Mouse (Mus musculus) embryonic facial prominence, embryonic 11.5 days (tissue): ENCODE results near the gene Aff3. TPM values are rescaled to one million over a fixed set of nuclear protein-coding genes. Genes with fewer than 3 reads are reported as not detected.

Source experiments
- ATAC-seq: fragments of 200-750 bp; cut with Nextera tagmentation; replicated peaks from 2 replicates; pipeline ENCODE4 v1.8.0; 2017; ENCODE audit warnings: low read depth; ENCODE audit not compliant: insufficient number of reproducible peaks, low FRiP score, low TSS enrichment
- DNase-seq: peaks from one replicate; pipeline ENCODE4 v3.0.0-alpha.2; 2015; ENCODE audit warnings: low spot score
- H3K27ac ChIP-seq: fragments of 300-500 bp; sonication (generic); replicated peaks from 2 replicates; pipeline ENCODE4 v1.5.1; 2014; ENCODE audit warnings: mild to moderate bottlenecking, low read depth, low read length, control low read depth
- H3K27me3 ChIP-seq: fragments of 300-500 bp; sonication (generic); 2 replicates; pipeline ENCODE4 v1.6.1; 2014; ENCODE audit warnings: mild to moderate bottlenecking, low read length, moderate library complexity, mixed read lengths; ENCODE audit not compliant: control insufficient read depth, insufficient read depth
- H3K36me3 ChIP-seq: fragments of 300-500 bp; sonication (generic); replicated peaks from 2 replicates; pipeline ENCODE4 v1.6.1; 2014; ENCODE audit warnings: low read depth, mild to moderate bottlenecking, low read length, moderate library complexity, mixed read lengths; ENCODE audit not compliant: control insufficient read depth, insufficient read depth
- H3K4me1 ChIP-seq: fragments of 300-500 bp; sonication (generic); 2 replicates; pipeline ENCODE4 v1.6.1; 2014; ENCODE audit warnings: low read length, mixed read lengths; ENCODE audit not compliant: control insufficient read depth, insufficient read depth
- H3K4me2 ChIP-seq: fragments of 300-500 bp; sonication (generic); 2 replicates; pipeline ENCODE4 v1.6.1; 2014; ENCODE audit warnings: low read depth, mild to moderate bottlenecking, control low read depth, low read length, moderate library complexity
- H3K4me3 ChIP-seq: fragments of 300-500 bp; sonication (generic); 2 replicates; pipeline ENCODE4 v1.5.1; 2014; ENCODE audit warnings: low read depth, low read length, control low read depth
- H3K9ac ChIP-seq: fragments of 300-500 bp; sonication (generic); replicated peaks from 2 replicates; pipeline ENCODE4 v1.6.1; 2014; ENCODE audit warnings: mild to moderate bottlenecking, control low read depth, low read length
- H3K9me3 ChIP-seq: fragments of 300-500 bp; sonication (generic); replicated peaks from 2 replicates; pipeline ENCODE4 v1.6.1; 2016; ENCODE audit warnings: mild to moderate bottlenecking, low read length, inconsistent platforms, mixed read lengths; ENCODE audit not compliant: control insufficient read depth
- WGBS: fragments of 180-500 bp; shearing (Covaris S2); extraction: QIAGEN DNeasy Blood & Tissue Kit; methylation state at CpG from one replicate; pipeline ENCODE4 v1.1.7; 2014; 5-methylcytosine and 5-hydroxymethylcytosine counted together
- polyA plus RNA-seq: library from polyadenylated mRNA; unstranded; fragments of >200 nt; fragmentation: Nextera tagmentation; extraction: Ambion mirVana; gene quantifications from 2 replicates; pipeline ENCODE4 v1.2.1, GENCODE M21; 2014

Aff3 gene
- polyA plus RNA-seq, 1 experiment from 2014 or later: 17.5 TPM

DNA sequence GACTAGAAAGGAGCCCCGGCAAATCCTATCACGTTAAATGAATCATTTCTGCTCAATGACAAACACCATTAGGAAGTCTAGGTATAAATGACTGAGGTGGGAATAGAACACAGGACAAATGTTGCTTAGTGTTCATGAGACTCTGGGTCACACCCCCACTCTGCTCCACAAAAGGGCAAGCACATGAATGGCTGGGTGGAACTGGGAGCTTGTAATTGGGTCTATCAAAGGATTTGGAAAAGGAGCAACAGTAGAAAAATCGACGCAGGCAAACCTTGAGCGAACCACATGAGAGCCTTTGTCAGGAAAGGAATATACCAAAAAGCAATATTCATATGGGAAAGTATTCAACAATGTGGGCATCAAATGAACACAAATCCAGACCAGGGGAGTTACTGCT is 21.0 kb upstream of the Aff3 start:
- no peak overlapping the region for H3K27ac ChIP-seq
- no peak overlapping the region for H3K4me3 ChIP-seq
- WGBS: 92% methylated on average over 5 of the region's 5 CpGs
- H3K4me2 ChIP-seq: no peak overlapping the region
- H3K4me1 ChIP-seq: no peaks in the 10 kb centered on the region
- ATAC-seq (no peak), DNase-seq (no peak)
- H3K27me3 ChIP-seq: no peaks in the 10 kb centered on the region
- no peak overlapping the region for H3K9ac ChIP-seq
- H3K36me3 ChIP-seq: no peaks in the 10 kb centered on the region
- H3K9me3 ChIP-seq: no peaks in the 10 kb centered on the region

DNA sequence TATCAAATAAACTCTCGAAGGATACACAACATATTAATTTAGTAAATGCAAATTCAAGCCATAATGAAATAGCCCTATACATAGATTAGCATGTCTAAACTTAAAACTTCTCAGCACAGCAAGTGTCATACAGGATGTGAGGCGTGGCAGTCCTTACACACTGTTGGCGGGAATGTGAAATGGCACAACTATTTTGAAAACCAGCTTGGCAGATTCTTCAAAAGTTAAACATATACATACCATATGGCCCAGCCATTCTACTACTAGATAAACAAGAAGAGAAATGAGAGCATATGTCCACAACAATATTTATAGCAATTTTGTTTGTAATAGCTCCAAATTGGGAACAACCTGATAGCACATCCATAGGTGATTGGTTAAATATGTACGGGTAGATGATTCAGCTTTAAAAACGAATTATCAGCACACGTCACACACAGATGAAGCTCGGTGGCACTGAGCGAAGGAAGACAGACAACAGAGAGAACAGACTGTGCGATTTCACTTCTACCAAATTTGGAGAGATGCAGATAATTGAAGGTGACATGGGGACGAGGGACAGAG is 18.5 kb upstream of the Aff3 start:
- Histone ChIP-seq H3K9ac (no peak overlapping the region), H3K4me2 (no peak overlapping the region), H3K36me3 (no peaks in the 10 kb centered on the region), H3K27me3 (no peaks in the 10 kb centered on the region), H3K4me3 (no peak overlapping the region), H3K27ac (no peak overlapping the region), H3K4me1 (no peaks in the 10 kb centered on the region), H3K9me3 (no peaks in the 10 kb centered on the region)
- ATAC-seq (no peak), DNase-seq (no peak)
- 76% methylated on average over 10 of the region's 10 CpGs for WGBS

DNA sequence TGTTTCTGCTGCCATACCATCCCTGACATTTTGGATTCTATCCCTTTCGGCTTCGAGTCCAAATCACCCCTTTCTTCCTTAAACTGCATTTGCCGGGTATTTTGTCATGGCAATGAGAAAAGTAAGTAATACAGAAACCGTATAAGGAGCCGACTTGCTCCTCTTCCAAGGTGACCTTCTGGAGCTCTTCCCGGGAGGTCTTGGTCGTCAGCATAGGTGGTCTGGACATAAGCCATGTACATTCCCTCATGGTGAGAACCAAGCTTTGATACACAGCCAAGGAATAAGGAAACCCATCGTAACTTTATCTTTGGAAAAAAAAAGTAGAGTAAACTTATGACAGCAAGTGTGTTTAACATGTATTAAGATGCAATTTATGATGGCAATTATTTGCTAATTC is 15.1 kb upstream of the Aff3 start:
- Histone ChIP-seq H3K4me3 (no peak overlapping the region), H3K9ac (no peak overlapping the region), H3K36me3 (no peaks in the 10 kb centered on the region), H3K27ac (no peak overlapping the region), H3K4me2 (no peak overlapping the region), H3K27me3 (no peaks in the 10 kb centered on the region), H3K4me1 (no peaks in the 10 kb centered on the region), H3K9me3 (no peaks in the 10 kb centered on the region)
- no peak for ATAC-seq
- 89% methylated on average over 8 of the region's 8 CpGs for WGBS
- DNase-seq: no peak

DNA sequence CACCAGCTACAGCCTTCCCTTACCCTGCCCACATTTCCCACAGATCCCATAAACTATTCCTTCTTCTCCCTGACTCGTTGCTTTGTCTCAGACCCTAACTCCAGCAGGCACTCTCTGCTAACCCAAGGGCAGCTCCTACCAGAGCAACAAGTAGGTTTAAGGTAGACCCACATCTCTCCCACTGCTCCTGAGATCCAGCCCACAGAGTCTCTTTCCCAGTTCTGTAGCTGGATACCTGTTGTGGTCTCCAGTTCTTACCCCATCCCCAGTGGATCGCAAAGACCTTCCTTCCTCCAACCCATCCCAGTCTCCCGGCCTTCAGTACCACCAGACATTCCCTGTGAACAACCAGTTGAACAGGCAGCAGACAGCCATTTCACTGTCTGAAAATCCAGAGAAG is 7.0 kb upstream of the Aff3 start:
- no peak overlapping the region for H3K4me2 ChIP-seq
- no peaks in the 10 kb centered on the region for H3K36me3 ChIP-seq
- H3K4me1 ChIP-seq: no peaks in the 10 kb centered on the region
- 79% methylated on average over 3 of the region's 3 CpGs for WGBS
- H3K27ac ChIP-seq: no peak overlapping the region
- H3K27me3 ChIP-seq: no peaks in the 10 kb centered on the region
- ATAC-seq: no peak
- no peak overlapping the region for H3K9ac ChIP-seq
- no peak overlapping the region for H3K4me3 ChIP-seq
- no peak for DNase-seq
- no peaks in the 10 kb centered on the region for H3K9me3 ChIP-seq

DNA sequence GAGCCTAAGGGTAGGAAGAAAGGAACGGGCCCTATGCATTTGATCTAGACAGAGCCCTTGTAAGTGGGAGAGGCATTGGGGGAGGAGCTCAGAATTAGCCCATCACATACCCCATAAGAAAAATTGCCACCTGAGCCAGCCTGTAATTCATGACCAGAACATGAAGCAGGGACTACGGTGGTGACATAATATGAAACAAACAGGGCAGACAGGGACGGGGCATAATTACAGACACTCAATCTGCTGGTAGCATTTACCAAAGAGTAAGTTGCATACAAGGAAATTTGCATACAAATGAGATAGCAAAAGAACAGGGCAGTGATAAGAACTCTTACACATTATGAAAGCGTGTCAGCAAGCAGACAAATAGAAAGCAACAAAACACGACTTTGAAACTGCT is 6.3 kb upstream of the Aff3 start:
- Histone ChIP-seq H3K9ac (no peak overlapping the region), H3K9me3 (no peaks in the 10 kb centered on the region), H3K36me3 (no peaks in the 10 kb centered on the region), H3K27me3 (no peaks in the 10 kb centered on the region), H3K4me3 (no peak overlapping the region), H3K4me2 (no peak overlapping the region), H3K4me1 (no peaks in the 10 kb centered on the region), H3K27ac (no peak overlapping the region)
- ATAC-seq (no peak), DNase-seq (no peak)
- 73% methylated on average over 5 of the region's 5 CpGs for whole genome bisulfite sequencing

DNA sequence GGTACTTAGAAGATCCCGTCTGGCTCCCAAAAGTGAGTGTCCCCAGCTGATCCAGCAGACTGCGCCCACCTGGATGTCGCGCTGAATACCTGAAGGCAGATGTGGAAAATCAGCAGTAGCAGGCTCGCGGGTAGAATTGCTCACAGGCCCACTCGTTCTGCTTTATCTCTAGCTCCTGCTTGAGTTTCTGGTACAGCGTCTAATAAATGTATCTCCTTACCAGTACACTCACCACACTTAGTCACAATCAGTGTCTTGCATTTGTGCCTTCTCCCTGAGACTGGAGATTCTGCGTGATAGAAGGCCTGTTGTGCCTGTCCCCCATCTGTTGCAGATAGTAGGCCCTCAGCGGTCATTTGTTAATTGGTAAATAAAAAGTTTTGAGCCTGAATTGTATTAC is 3.6 kb upstream of the Aff3 start:
- no peak for DNase-seq
- H3K4me1 ChIP-seq: no peaks in the 10 kb centered on the region
- no peaks in the 10 kb centered on the region for H3K9me3 ChIP-seq
- H3K4me3 ChIP-seq: no peak overlapping the region
- H3K4me2 ChIP-seq: no peak overlapping the region
- no peaks in the 10 kb centered on the region for H3K27me3 ChIP-seq
- 82% methylated on average over 10 of the region's 10 CpGs for WGBS
- ATAC-seq: no peak
- H3K9ac ChIP-seq: no peak overlapping the region
- H3K36me3 ChIP-seq: no peaks in the 10 kb centered on the region
- H3K27ac ChIP-seq: no peak overlapping the region

DNA sequence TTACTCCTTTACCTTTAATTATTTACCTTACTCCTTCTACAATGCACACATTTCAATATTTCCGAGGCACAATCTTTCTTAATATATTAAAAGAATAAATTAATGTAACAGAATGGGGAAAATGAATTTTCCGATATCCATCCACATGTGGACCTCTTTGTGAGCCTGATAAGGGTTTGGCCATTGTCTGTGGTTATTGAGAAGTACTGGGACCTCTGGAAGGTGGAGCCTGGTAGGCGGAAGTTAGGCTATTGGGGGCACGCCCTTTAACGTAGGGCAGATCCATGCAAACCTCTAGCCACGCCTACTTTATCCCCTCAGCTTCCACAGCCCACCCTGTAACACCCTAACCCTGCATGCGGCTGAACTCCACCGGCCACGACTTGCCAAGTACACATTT is 3.1 kb upstream of the Aff3 start:
- no peak overlapping the region for H3K4me3 ChIP-seq
- no peaks in the 10 kb centered on the region for H3K9me3 ChIP-seq
- no peak overlapping the region for H3K27ac ChIP-seq
- ATAC-seq (no peak), DNase-seq (no peak)
- no peaks in the 10 kb centered on the region for H3K4me1 ChIP-seq
- no peak overlapping the region for H3K4me2 ChIP-seq
- H3K27me3 ChIP-seq: no peaks in the 10 kb centered on the region
- no peak overlapping the region for H3K9ac ChIP-seq
- 80% methylated on average over 9 of the region's 9 CpGs for WGBS
- H3K36me3 ChIP-seq: no peaks in the 10 kb centered on the region

DNA sequence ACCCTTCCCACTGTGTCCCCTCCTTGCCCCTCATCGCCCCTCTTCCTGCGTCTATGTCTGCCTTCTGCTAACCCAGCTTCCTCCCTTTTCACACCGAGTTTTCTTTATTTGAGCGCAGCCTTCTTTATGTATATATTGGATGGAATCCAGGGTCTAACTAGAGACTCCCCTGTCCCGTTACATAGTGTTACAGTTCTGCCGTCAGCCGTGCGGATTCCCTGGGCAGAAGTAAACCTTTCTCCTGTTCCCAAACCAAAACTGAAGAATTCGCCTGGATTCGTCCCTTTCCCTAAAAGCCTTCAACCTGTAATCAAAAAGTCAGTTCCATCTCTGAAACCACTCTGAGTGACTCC is 2.0 kb upstream of the Aff3 start:
- Histone ChIP-seq H3K36me3 (no peaks in the 10 kb centered on the region), H3K9ac (no peak overlapping the region), H3K4me1 (no peaks in the 10 kb centered on the region), H3K9me3 (no peaks in the 10 kb centered on the region), H3K27me3 (no peaks in the 10 kb centered on the region), H3K27ac (no peak overlapping the region), H3K4me3 (no peak overlapping the region), H3K4me2 (no peak overlapping the region)
- ATAC-seq (no peak), DNase-seq (no peak)
- WGBS: 85% methylated on average over 10 of the region's 10 CpGs
